Mouse (Mus musculus) spleen, adult 2 months (tissue): Measurements from ENCODE around the gene Sigirr.

Experiments
- CTCF ChIP-seq: fragments of 200-500 bp; IDR thresholded peaks from 2 replicates; pipeline ENCODE4 v1.5.1; 2011; ENCODE audit warnings: mild to moderate bottlenecking, inconsistent platforms; ENCODE audit not compliant: insufficient read depth, insufficient read length, insufficient replicate concordance; ENCODE audit errors: extremely low read depth
- POLR2A ChIP-seq: fragments of 200-500 bp; IDR thresholded peaks from 2 replicates; pipeline ENCODE4 v1.6.1; 2011; ENCODE audit warnings: low read depth, low read length, inconsistent platforms

DNA sequence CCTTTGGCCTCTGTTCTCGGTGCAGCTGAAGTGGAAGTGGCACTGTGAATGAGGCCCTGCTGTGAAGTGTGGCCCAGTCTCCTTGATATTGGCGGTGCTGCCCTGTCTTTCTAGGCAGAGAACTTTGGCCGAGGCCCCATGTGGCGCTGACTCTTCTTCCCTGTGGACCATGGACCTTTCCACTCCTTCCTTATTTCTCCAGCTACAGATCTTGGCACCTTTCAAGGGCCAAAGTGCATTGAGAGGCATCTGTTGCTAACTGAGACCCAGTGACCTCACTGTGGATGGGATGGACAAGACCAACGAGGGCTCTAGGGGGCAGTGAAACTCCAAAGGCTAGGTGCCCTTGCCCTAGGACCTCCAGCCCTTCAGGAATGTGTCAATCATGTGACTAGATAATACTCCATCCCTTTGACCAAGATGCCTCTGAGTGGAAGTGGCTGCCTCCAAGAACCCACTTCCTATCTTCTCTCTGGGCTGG lies 20.7 kb upstream of the Sigirr start:
- no peak for TF ChIP-seq CTCF
- no peak for TF ChIP-seq POLR2A
